Mouse (Mus musculus) kidney, postnatal 0 days (tissue): ENCODE data around the gene Meltf. TPM values are rescaled to one million over a fixed set of nuclear protein-coding genes. Genes with fewer than 3 reads are reported as not detected.
A peak's percentile ranks its signal among the peaks of the same experiment; 100 is the strongest.

ENCODE experiments used
- ATAC-seq: fragments of 200-750 bp; cut with Nextera tagmentation; replicated peaks from 2 replicates; pipeline ENCODE4 v1.8.0; 2017; ENCODE audit warnings: low read depth, moderate number of reproducible peaks, moderate TSS enrichment, moderate library complexity; ENCODE audit not compliant: low FRiP score
- DNase-seq: peaks from one replicate; pipeline ENCODE4 v3.0.0-alpha.2; 2016; ENCODE audit warnings: low spot score
- H3K27ac ChIP-seq: fragments of 300-500 bp; sonication (generic); 2 replicates; pipeline ENCODE4 v1.5.1; 2014; ENCODE audit warnings: mild to moderate bottlenecking
- H3K27me3 ChIP-seq: fragments of 300-500 bp; sonication (generic); 2 replicates; pipeline ENCODE4 v1.6.1; 2014; ENCODE audit warnings: low read length, mixed read lengths; ENCODE audit not compliant: insufficient read depth
- H3K36me3 ChIP-seq: fragments of 300-500 bp; sonication (generic); 2 replicates; pipeline ENCODE4 v1.6.1; 2014; ENCODE audit warnings: low read length, mixed read lengths; ENCODE audit not compliant: insufficient read depth
- H3K4me1 ChIP-seq: fragments of 300-500 bp; sonication (generic); replicated peaks from 2 replicates; pipeline ENCODE4 v1.6.1; 2014; ENCODE audit warnings: antibody characterized with exemption, low read length, mixed read lengths; ENCODE audit not compliant: insufficient read depth
- H3K4me2 ChIP-seq: fragments of 300-500 bp; sonication (generic); 2 replicates; pipeline ENCODE4 v1.6.1; 2014; ENCODE audit warnings: mild to moderate bottlenecking, low read length, moderate library complexity, mixed read lengths
- H3K4me3 ChIP-seq: fragments of 300-500 bp; sonication (generic); replicated peaks from 2 replicates; pipeline ENCODE4 v1.5.1; 2014; ENCODE audit warnings: low read depth, low read length
- H3K9ac ChIP-seq: fragments of 300-500 bp; sonication (generic); 2 replicates; pipeline ENCODE4 v1.6.1; 2014; ENCODE audit warnings: low read depth, low read length
- H3K9me3 ChIP-seq: fragments of 300-500 bp; sonication (generic); replicated peaks from 2 replicates; pipeline ENCODE4 v1.6.1; 2016; ENCODE audit warnings: low read length, inconsistent platforms, mixed read lengths
- CTCF ChIP-seq: IDR thresholded peaks from 2 replicates; pipeline ENCODE4 v1.5.1; 2016; ENCODE audit warnings: antibody characterized with exemption, low read depth, mild to moderate bottlenecking, moderate library complexity
- WGBS: fragments of 180-500 bp; shearing (Covaris S2); extraction: QIAGEN DNeasy Blood & Tissue Kit; methylation state at CpG from one replicate; pipeline ENCODE4 v1.1.7; 2014; 5-methylcytosine and 5-hydroxymethylcytosine counted together
- polyA plus RNA-seq: library from polyadenylated mRNA; unstranded; fragments of >200 nt; fragmentation: Nextera tagmentation; extraction: Ambion mirVana; gene quantifications from 2 replicates; pipeline ENCODE4 v1.2.1, GENCODE M21; 2015

The Meltf gene
- polyA plus RNA-seq, 1 experiment from 2014 or later = 1.0 TPM

GRCm38 (mm10) chr16:31903239-31903638 lies 24.6 kb downstream of the Meltf start:
- Histone ChIP-seq H3K9ac (no peak overlapping the region), H3K4me2 (no peak overlapping the region), H3K9me3 (no peaks in the 10 kb centered on the region; the same call in 1 of the 2 replicates), H3K36me3 (no peaks in the 10 kb centered on the region), H3K27me3 (no peaks in the 10 kb centered on the region), H3K4me3 (no peak overlapping the region), H3K27ac (no peak overlapping the region), H3K4me1 (no peaks in the 10 kb centered on the region)
- DNase-seq (no peak), ATAC-seq (no peak)
- TF ChIP-seq CTCF = no peak
- WGBS = 87% methylated on average over 8 of the region's 8 CpGs

GRCm38 (mm10) chr16:31905331-31905730 lies 26.7 kb downstream of the Meltf start:
- no peak overlapping the region for H3K4me3 ChIP-seq
- DNase-seq (no peak), ATAC-seq (no peak)
- TF ChIP-seq CTCF = peak; percentile 38
- H3K36me3 ChIP-seq = no peaks in the 10 kb centered on the region
- 72% methylated on average over 4 of the region's 4 CpGs for WGBS
- H3K9me3 ChIP-seq = no peaks in the 10 kb centered on the region; the same call in 1 of the 2 replicates
- H3K4me1 ChIP-seq = no peaks in the 10 kb centered on the region
- H3K27ac ChIP-seq = no peak overlapping the region
- no peaks in the 10 kb centered on the region for H3K27me3 ChIP-seq
- H3K4me2 ChIP-seq = no peak overlapping the region
- H3K9ac ChIP-seq = no peak overlapping the region

GRCm38 (mm10) chr16:31905891-31906825 lies 27.5 kb downstream of the Meltf start:
- Histone ChIP-seq H3K4me1 (no peaks in the 10 kb centered on the region), H3K27me3 (no peaks in the 10 kb centered on the region), H3K9me3 (no peaks in the 10 kb centered on the region), H3K36me3 (no peaks in the 10 kb centered on the region), H3K4me2 (peak overlapping the region; percentile 49), H3K9ac (0 out of 2 replicates have a peak overlapping the region, but pooled peaks have one; percentile 24), H3K27ac (no peak overlapping the region), H3K4me3 (peak overlapping the region; percentile 11; the same call in 1 of the 2 replicates)
- 0 out of 2 replicates have a peak, but pooled peaks have one; percentile 25 for ATAC-seq
- 34% methylated on average over 20 of the region's 20 CpGs for WGBS
- no peak for TF ChIP-seq CTCF
- DNase-seq = no peak

GRCm38 (mm10) chr16:31906896-31907295 lies 28.3 kb downstream of the Meltf start:
- Histone ChIP-seq H3K27ac (no peak overlapping the region), H3K36me3 (no peaks in the 10 kb centered on the region), H3K9ac (0 out of 2 replicates have a peak overlapping the region, but pooled peaks have one; percentile 24), H3K27me3 (no peaks in the 10 kb centered on the region), H3K9me3 (no peaks in the 10 kb centered on the region), H3K4me1 (no peaks in the 10 kb centered on the region), H3K4me3 (peak overlapping the region; percentile 11; the same call in 1 of the 2 replicates), H3K4me2 (peak overlapping the region; percentile 49)
- ATAC-seq (peak; percentile 80), DNase-seq (peak; percentile 56)
- WGBS = 6% methylated on average over 9 of the region's 9 CpGs
- TF ChIP-seq CTCF = no peak

GRCm38 (mm10) chr16:31908959-31909358 lies 30.3 kb downstream of the Meltf start:
- 71% methylated on average over 11 of the region's 11 CpGs for WGBS
- Histone ChIP-seq H3K27me3 (no peaks in the 10 kb centered on the region), H3K9ac (no peak overlapping the region), H3K4me1 (no peaks in the 10 kb centered on the region), H3K27ac (no peak overlapping the region), H3K36me3 (no peaks in the 10 kb centered on the region), H3K4me2 (no peak overlapping the region), H3K9me3 (no peaks in the 10 kb centered on the region), H3K4me3 (no peak overlapping the region)
- no peak for ATAC-seq
- TF ChIP-seq CTCF = no peak
- DNase-seq = no peak

GRCm38 (mm10) chr16:31910281-31910847 lies 31.8 kb downstream of the Meltf start:
- no peak overlapping the region for H3K4me2 ChIP-seq
- H3K9ac ChIP-seq = no peak overlapping the region
- H3K27ac ChIP-seq = no peak overlapping the region
- H3K36me3 ChIP-seq = no peaks in the 10 kb centered on the region
- WGBS = 46% methylated on average over 10 of the region's 10 CpGs
- H3K4me3 ChIP-seq = no peak overlapping the region
- ATAC-seq (no peak), DNase-seq (no peak)
- no peaks in the 10 kb centered on the region for H3K9me3 ChIP-seq
- no peak for TF ChIP-seq CTCF
- no peaks in the 10 kb centered on the region for H3K27me3 ChIP-seq
- no peaks in the 10 kb centered on the region for H3K4me1 ChIP-seq
